Mouse (Mus musculus) cerebellum, adult 18-20 months (tissue): ENCODE data around the gene Pou2f2.
A peak's percentile ranks its signal among the peaks of the same experiment; 100 is the strongest.

Experiments
- DNase-seq, 2 experiments: peaks; one replicate each; pipeline ENCODE4 v3.0.0; 2021

Pou2f2 gene

GRCm38 (mm10) chr7:25179606-25180161 is at the start of gene Pou2f2:
TSS of gene Pou2f2 (minus strand) at chr7:25179726.
- peak; percentile 89 to 91 for DNase-seq

GRCm38 (mm10) chr7:25227523-25228300 is 48.2 kb upstream of the Pou2f2 start:
- DNase-seq = no peak

- no peak for DNase-seq
Measured at GRCm38 (mm10) chr7:25222275-25222967, 42.9 kb upstream of the Pou2f2 start.

DNA sequence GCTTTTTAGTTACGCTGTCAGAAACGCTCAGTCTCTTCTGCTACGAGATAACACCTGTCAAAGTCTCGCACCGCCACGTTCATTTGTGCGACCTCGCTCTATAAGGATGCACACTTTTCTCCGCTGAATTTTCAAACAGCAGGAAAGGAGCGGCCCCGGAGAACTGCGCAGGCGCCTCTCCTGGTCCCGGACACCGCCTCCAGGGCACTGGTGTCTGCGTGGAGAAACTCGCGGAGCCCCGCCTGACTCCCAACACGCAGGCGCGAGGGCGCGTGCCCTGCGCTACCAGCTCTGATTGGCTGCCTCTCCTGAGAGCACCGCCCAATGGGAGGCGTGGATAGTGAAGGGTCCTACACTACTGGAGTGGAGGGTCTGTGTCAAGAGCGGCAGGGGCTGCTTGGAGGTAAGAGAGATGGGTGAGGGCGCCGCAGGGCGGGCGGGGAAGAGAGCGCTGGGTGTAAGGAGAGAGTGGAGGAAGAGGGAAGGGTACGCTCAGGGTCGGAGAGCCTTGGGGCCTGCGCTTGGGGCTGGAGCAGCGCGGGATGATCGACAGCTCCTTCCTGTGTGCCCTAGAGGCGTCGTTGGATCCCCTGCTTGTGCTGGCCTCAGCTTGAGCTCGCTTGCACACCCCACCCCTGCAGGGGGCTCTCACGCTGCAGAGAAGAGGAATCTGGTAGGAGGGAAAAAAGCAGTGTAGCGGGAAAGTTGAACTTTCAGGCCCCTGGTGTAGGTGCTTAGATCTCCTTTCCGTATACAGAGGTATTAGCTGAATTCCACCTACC is 41.8 kb upstream of the Pou2f2 start, which contains the start of gene Zfp526:
Zfp526 (plus strand) TSS at position 324 of the 782 bp plus-strand sequence.
- peak; percentile 97 to 99 for DNase-seq

- DNase-seq = peak; percentile 37 to 44
Measured at GRCm38 (mm10) chr7:25220457-25221101, 41.1 kb upstream of the Pou2f2 start, which contains the start of gene Dedd2. TSS of gene Dedd2 (minus strand) at chr7:25220615.

DNA sequence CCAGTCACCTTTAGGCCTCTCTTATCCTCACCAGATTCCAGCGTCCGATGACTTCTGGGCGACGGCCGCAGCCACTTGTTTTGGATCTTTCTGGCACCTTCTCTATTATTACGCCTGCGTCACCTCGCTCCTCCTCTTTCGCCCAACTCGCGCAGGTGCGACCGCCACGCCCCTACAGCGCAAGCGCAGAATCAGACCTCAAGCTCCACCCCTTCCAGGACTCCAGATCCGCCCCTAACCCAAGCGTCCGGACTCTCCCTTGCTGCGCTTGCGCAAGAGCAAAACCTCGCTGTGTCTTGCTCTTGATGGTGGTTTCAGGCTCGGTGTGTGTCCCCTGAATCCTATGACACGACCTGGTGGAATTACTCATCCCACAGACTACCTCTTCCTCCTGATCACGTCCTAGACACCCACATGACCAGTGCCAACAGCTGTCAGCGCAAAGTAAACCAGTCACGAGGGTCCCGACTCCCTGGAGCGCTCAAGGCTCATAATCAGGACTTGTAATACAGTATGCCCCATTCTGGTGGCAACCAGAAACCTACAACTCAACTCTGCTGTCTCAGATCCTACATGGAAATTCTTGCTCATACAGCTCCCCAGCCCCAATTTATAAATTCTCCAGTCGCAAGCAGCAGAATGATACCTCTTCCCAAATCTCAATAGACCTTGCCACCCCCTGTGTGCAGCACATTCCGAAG is 40.4 kb upstream of the Pou2f2 start:
- peak; percentile 96 to 98 for DNase-seq

- DNase-seq = no peak
Measured at GRCm38 (mm10) chr7:25219416-25219750, 39.9 kb upstream of the Pou2f2 start.

DNA sequence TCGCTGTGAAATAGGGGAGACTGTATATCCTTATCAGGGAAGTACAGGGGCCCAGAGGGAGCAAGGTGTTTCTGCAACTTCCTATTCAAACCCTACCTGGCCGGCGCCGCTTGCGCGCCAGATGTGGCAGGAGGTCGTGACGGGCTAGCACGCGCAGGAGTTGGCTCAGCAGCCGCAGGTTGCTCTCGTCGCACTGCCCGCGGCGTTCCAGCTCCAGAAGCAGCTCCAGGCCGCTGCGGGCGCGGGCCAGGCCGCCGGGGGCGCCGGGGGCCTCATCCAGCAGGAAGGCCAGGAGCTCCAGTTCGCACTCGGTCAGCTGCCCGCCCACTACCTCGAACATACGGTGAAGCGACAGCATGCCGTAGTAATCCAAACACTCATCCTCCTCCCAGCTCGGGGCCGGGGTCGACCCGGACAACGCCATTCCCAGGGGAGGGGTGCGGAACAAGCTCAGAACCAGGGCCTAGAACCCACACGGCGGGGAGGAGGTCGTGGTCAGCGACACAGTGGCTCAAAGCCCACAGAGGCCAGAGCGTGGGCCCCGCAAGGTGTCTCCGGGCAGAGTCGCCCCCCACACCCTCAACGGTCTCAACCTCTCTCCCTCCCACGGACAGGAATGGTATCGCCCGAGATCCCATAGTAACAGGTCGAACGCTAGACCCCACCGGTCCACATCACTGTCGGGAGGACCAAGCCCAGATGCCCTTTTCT is 39.3 kb upstream of the Pou2f2 start:
- DNase-seq = peak; percentile 53 to 57

GRCm38 (mm10) chr7:25217653-25218395 is 38.3 kb upstream of the Pou2f2 start:
- DNase-seq = no peak

DNA sequence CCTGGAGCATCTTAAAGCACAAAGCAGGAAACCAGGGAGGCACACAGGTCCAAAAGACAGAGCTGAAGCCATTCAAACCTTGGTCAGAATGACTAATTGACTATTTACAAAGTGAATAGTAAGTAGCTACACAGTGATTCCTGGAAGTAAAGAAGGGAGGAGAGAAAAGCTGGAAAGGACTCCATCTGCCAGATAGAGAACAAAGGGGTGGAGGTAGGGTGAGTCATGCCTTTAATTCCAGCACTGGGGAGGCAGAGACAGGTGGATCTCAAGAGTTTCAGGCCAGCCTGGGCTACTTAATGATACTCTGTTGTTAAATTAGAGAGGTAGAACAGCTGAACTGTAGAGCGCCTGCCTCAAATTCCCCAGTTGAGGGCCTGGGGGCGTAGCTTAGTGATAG is 34.6 kb upstream of the Pou2f2 start:
- no peak for DNase-seq

DNA sequence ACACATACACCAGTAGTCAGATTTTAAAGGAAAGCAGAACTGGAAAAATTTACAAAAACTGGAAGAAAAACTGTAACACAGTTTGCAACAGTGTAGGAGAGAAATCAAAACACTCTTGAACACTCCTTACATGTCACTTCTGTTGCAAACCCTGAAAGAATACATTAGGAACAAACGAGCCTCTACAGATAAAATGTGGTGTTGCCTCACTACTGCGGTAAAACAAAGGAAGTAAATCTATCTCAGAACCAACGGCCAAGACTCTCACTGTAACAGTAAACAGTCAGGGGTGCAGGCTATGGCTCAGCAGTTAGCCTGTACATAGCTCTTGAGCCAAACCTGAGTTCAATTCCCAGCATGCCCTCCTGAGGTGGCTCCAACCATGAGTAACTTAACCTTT is 33.6 kb upstream of the Pou2f2 start:
- DNase-seq = no peak

DNA sequence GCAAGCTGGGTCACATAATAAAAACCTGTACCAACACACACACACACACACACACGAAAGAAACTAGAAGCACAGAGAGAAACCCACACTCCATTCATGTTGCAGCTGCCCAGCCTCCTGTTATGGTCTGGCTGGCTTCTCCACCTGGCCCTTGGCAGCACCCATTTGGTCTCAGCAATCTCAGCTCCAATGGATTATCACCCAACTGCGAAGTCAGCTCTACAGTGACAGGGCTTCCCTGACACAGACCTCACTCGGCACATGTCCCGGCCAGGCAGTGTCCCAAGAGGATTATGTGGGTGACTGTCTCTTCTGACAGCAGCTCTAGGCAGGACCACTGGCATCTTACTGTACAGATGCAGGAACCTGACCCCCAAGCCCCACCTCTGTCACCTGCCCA is 31.0 kb upstream of the Pou2f2 start:
- no peak for DNase-seq

GRCm38 (mm10) chr7:25209161-25209622 is 29.7 kb upstream of the Pou2f2 start:
- DNase-seq = no peak

DNA sequence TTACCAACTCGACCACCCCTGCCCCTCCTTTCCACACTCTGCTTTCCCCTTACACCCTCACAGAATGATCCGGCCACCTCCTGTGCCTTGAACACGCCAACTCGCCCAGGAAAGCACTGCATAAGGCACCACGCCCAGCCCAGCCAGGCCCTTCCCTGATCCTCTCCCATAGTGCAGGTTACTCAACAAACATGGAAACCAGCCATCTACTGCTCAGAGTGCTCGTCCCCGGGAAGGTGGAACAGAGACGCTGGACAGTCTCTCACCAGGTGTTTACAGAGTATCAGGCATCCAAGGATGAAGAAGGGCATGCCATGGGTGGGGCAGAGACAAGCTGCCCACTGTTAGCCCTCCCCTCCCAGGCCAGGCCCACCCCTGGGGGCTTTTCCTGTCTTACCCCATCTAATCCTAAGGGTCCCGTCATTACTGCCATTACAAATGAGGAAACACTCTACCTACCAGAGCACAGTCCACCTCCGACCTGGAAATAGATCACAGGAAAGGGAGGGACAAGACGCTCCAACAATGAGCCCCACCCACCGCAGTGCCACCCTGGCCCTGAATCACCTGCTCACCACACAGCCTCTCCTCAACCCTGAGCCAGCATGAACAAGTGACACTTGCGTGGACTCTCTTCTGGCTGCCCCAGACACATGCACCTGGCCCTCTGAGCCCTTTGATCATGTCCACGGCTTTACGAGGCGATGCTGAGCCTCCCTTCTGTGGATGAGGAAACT is 26.7 kb upstream of the Pou2f2 start:
- DNase-seq = peak; percentile 64

DNA sequence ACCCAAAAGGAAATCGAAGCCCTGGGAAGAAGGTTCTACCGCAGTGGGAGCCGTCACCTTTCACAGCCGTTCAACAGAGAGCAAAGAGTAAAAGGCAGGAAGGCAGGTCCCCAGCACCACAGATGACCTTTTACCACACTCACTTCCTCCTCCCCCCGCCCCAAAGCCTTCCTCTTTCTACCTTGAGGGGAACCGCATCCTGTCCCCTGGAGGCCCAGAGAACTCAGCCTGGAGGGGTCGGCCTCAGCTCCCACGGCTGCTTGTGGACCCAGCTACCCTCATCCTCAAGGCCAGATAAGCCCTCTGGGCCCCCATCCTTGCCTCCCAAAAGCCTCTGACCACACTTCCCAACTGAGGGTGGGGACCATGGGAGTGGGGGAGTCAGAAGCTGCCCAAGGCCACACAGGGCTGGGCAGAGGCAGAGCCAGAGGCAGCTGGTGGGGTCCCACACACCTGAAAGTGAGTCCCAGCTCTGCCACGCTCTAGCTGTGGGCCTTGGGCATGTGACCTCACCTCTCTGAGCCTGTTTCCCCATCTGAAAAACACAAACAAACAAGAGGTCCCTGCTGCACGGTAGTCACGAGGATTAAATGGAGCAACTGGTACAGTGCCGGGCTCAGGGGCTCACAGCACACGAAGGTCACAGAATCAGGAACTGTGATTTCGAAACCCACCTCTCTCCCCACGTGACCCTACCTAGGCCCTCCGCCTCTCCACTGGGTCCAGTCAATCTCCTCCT is 26.0 kb upstream of the Pou2f2 start:
- DNase-seq = no peak

GRCm38 (mm10) chr7:25203624-25204023 is 24.1 kb upstream of the Pou2f2 start:
- no peak for DNase-seq

GRCm38 (mm10) chr7:25197384-25198018 is 18.0 kb upstream of the Pou2f2 start:
- DNase-seq = no peak

GRCm38 (mm10) chr7:25196107-25196506 is 16.6 kb upstream of the Pou2f2 start:
- DNase-seq = no peak
